Mouse (Mus musculus) MEL (cell line): ENCODE data around the gene Prr12. TPM values are rescaled to one million over a fixed set of nuclear protein-coding genes. Genes with fewer than 3 reads are reported as not detected.
A peak's percentile ranks its signal among the peaks of the same experiment; 100 is the strongest.

Source experiments
- DNase-seq: peaks from one replicate; pipeline ENCODE4 v3.0.0; 2011; ENCODE audit warnings: low read depth, low spot score
- H3K27ac ChIP-seq: 2 replicates; pipeline ENCODE4 v1.5.1; 2012; ENCODE audit warnings: low read depth, mild to moderate bottlenecking, control low read depth, low read length, moderate library complexity; ENCODE audit not compliant: control insufficient read depth
- H3K27me3 ChIP-seq, 2 experiments: fragments of 150-350 bp in 1 of 2; sonication (generic) in 1 of 2; 2 replicates each; pipeline ENCODE4 v1.6.1; 2012; ENCODE audit warnings: low read length in 2 of 2, mild to moderate bottlenecking in 2 of 2, improper control_type of control experiment in 1 of 2, moderate library complexity in 1 of 2; ENCODE audit not compliant: insufficient read depth in 2 of 2, control insufficient read depth in 1 of 2
- H3K36me3 ChIP-seq, 2 experiments: 2 replicates each; pipeline ENCODE4 v1.6.1; 2012 to 2014; ENCODE audit warnings: low read length in 2 of 2, improper control_type of control experiment in 1 of 2, inconsistent platforms in 1 of 2, mild to moderate bottlenecking in 1 of 2; ENCODE audit not compliant: insufficient read depth in 2 of 2, control insufficient read depth in 1 of 2
- H3K4me1 ChIP-seq, 2 experiments: fragments of 150-350 bp in 1 of 2; sonication (generic) in 1 of 2; 2 replicates each; pipeline ENCODE4 v1.6.1; 2012; ENCODE audit warnings: low read length in 2 of 2, improper control_type of control experiment in 1 of 2, mild to moderate bottlenecking in 1 of 2; ENCODE audit not compliant: insufficient read depth in 2 of 2, control insufficient read depth in 1 of 2
- H3K4me3 ChIP-seq, 2 experiments: fragments of 150-350 bp in 1 of 2; sonication (generic) in 1 of 2; 2 replicates each; pipeline ENCODE4 v1.5.1; 2012; ENCODE audit warnings: low read depth in 2 of 2, low read length in 2 of 2, mild to moderate bottlenecking in 2 of 2, moderate library complexity in 2 of 2, control low read depth in 1 of 2, improper control_type of control experiment in 1 of 2; ENCODE audit not compliant: control insufficient read depth in 1 of 2, insufficient read depth in 1 of 2
- H3K79me2 ChIP-seq: 2 replicates; pipeline ENCODE4 v1.6.1; 2012; ENCODE audit warnings: mild to moderate bottlenecking, low read length, moderate library complexity; ENCODE audit not compliant: control insufficient read depth, poor library complexity, insufficient read depth
- H3K9ac ChIP-seq: 2 replicates; pipeline ENCODE4 v1.6.1; 2012; ENCODE audit warnings: low read depth, mild to moderate bottlenecking, control low read depth, low read length, moderate library complexity; ENCODE audit not compliant: control insufficient read depth, poor library complexity, severe bottlenecking
- H3K9me3 ChIP-seq: fragments of 150-350 bp; sonication (generic); replicated peaks from 2 replicates; pipeline ENCODE4 v1.6.1; 2012; ENCODE audit warnings: mild to moderate bottlenecking, low read length, improper control_type of control experiment, moderate library complexity; ENCODE audit not compliant: insufficient read depth
- BHLHE40 ChIP-seq: IDR thresholded peaks from 2 replicates; pipeline ENCODE4 v1.6.1; 2012; ENCODE audit warnings: low read depth, mild to moderate bottlenecking, inconsistent platforms, low read length, improper control_type of control experiment, borderline replicate concordance
- CHD1 ChIP-seq: IDR thresholded peaks from 2 replicates; pipeline ENCODE4 v1.6.1; 2012; ENCODE audit warnings: low read depth, mild to moderate bottlenecking, inconsistent platforms, low read length, improper control_type of control experiment
- CHD2 ChIP-seq: IDR thresholded peaks from 2 replicates; pipeline ENCODE4 v1.6.1; 2011; ENCODE audit warnings: low read length, improper control_type of control experiment
- CTCF ChIP-seq, 3 experiments: IDR thresholded peaks in 2 of 3; conservative IDR thresholded peaks in 1 of 3; 2 replicates each; pipeline ENCODE4 v1.5.1; 2011 to 2012; ENCODE audit warnings: low read length in 3 of 3, low read depth in 2 of 3, mild to moderate bottlenecking in 2 of 3, improper control_type of control experiment in 1 of 3, inconsistent platforms in 1 of 3, mixed read lengths in 1 of 3, moderate library complexity in 1 of 3; ENCODE audit not compliant: control insufficient read depth in 1 of 3, insufficient read depth in 1 of 3, poor library complexity in 1 of 3, severe bottlenecking in 1 of 3
- E2F4 ChIP-seq: IDR thresholded peaks from 2 replicates; pipeline ENCODE4 v1.6.1; 2011; ENCODE audit warnings: low read depth, low read length, improper control_type of control experiment, borderline replicate concordance
- ELF1 ChIP-seq: IDR thresholded peaks from 2 replicates; pipeline ENCODE4 v1.6.1; 2014; ENCODE audit warnings: low read depth, mild to moderate bottlenecking, inconsistent platforms, low read length, improper control_type of control experiment, moderate library complexity
- ETS1 ChIP-seq: IDR thresholded peaks from 2 replicates; pipeline ENCODE4 v1.6.1; 2012; ENCODE audit warnings: low read depth, mild to moderate bottlenecking, inconsistent platforms, low read length, improper control_type of control experiment, moderate library complexity
- GABPA ChIP-seq: IDR thresholded peaks from 2 replicates; pipeline ENCODE4 v1.6.1; 2012; ENCODE audit warnings: low read depth, mild to moderate bottlenecking, inconsistent platforms, low read length, improper control_type of control experiment, moderate library complexity
- HCFC1 ChIP-seq: IDR thresholded peaks from 2 replicates; pipeline ENCODE4 v1.6.1; 2012; ENCODE audit warnings: low read depth, mild to moderate bottlenecking, inconsistent platforms, low read length, improper control_type of control experiment, moderate library complexity
- JUND ChIP-seq: IDR thresholded peaks from 2 replicates; pipeline ENCODE4 v1.6.1; 2011; ENCODE audit warnings: low read depth, mild to moderate bottlenecking, improper control_type of control experiment, low read length
- MAFK ChIP-seq: IDR thresholded peaks from 2 replicates; pipeline ENCODE4 v1.6.1; 2011; ENCODE audit warnings: low read depth, mild to moderate bottlenecking, low read length, improper control_type of control experiment, borderline replicate concordance
- MAX ChIP-seq: IDR thresholded peaks from 2 replicates; pipeline ENCODE4 v1.6.1; 2011; ENCODE audit warnings: low read length, improper control_type of control experiment
- MEF2A ChIP-seq: IDR thresholded peaks from 2 replicates; pipeline ENCODE4 v1.6.1; 2014; ENCODE audit warnings: low read depth, mild to moderate bottlenecking, inconsistent platforms, low read length, improper control_type of control experiment; ENCODE audit not compliant: poor library complexity, insufficient replicate concordance, severe bottlenecking; ENCODE audit errors: extremely low read depth
- MXI1 ChIP-seq: IDR thresholded peaks from 2 replicates; pipeline ENCODE4 v1.6.1; 2011; ENCODE audit warnings: mild to moderate bottlenecking, low read depth, low read length, improper control_type of control experiment
- MYB ChIP-seq: IDR thresholded peaks from 2 replicates; pipeline ENCODE4 v1.6.1; 2011; ENCODE audit warnings: mild to moderate bottlenecking, low read depth, low read length, improper control_type of control experiment
- MYC ChIP-seq: IDR thresholded peaks from 2 replicates; pipeline ENCODE4 v1.6.1; 2011; ENCODE audit warnings: low read depth, mild to moderate bottlenecking, low read length, improper control_type of control experiment, moderate library complexity
- NRF1 ChIP-seq: IDR thresholded peaks from 2 replicates; pipeline ENCODE4 v1.6.1; 2014; ENCODE audit warnings: low read depth, mild to moderate bottlenecking, inconsistent platforms, low read length, improper control_type of control experiment, moderate library complexity; ENCODE audit not compliant: poor library complexity, insufficient read depth, severe bottlenecking
- POLR2A ChIP-seq, 2 experiments: IDR thresholded peaks; 2 replicates each; pipeline ENCODE4 v1.6.1; 2011 to 2012; ENCODE audit warnings: low read length in 2 of 2, mild to moderate bottlenecking in 2 of 2, control low read depth in 1 of 2, improper control_type of control experiment in 1 of 2, low read depth in 1 of 2, moderate library complexity in 1 of 2; ENCODE audit not compliant: control insufficient read depth in 1 of 2, insufficient read depth in 1 of 2, poor library complexity in 1 of 2
- POLR2AphosphoS2 ChIP-seq: IDR thresholded peaks from 2 replicates; pipeline ENCODE4 v1.6.1; 2011; ENCODE audit warnings: low read length, improper control_type of control experiment
- POLR2AphosphoS5 ChIP-seq: IDR thresholded peaks from 2 replicates; pipeline ENCODE4 v1.6.1; 2012; ENCODE audit warnings: low read depth, borderline replicate concordance, mild to moderate bottlenecking, inconsistent platforms, low read length, moderate library complexity, mixed read lengths
- RAD21 ChIP-seq: IDR thresholded peaks from 2 replicates; pipeline ENCODE4 v1.6.1; 2011; ENCODE audit warnings: mild to moderate bottlenecking, low read depth, low read length, improper control_type of control experiment
- RCOR1 ChIP-seq: IDR thresholded peaks from 2 replicates; pipeline ENCODE4 v1.6.1; 2012; ENCODE audit warnings: low read depth, mild to moderate bottlenecking, inconsistent platforms, low read length, improper control_type of control experiment
- SIN3A ChIP-seq: IDR thresholded peaks from 2 replicates; pipeline ENCODE4 v1.6.1; 2012; ENCODE audit warnings: low read length, improper control_type of control experiment, inconsistent platforms
- SMC3 ChIP-seq: IDR thresholded peaks from 2 replicates; pipeline ENCODE4 v1.6.1; 2011; ENCODE audit warnings: low read depth, low read length, improper control_type of control experiment
- TBP ChIP-seq: IDR thresholded peaks from 2 replicates; pipeline ENCODE4 v1.8.0; 2011; ENCODE audit warnings: low read depth, low read length, improper control_type of control experiment
- UBTF ChIP-seq: IDR thresholded peaks from 2 replicates; pipeline ENCODE4 v1.6.1; 2012; ENCODE audit warnings: low read depth, mild to moderate bottlenecking, inconsistent platforms, low read length, improper control_type of control experiment, moderate library complexity, borderline replicate concordance; ENCODE audit not compliant: insufficient read depth
- USF1 ChIP-seq: IDR thresholded peaks from 2 replicates; pipeline ENCODE4 v1.6.1; 2014; ENCODE audit warnings: low read depth, mild to moderate bottlenecking, inconsistent platforms, low read length, improper control_type of control experiment, moderate library complexity
- USF2 ChIP-seq, 2 experiments: IDR thresholded peaks; 2 replicates each; pipeline ENCODE4 v1.6.1; 2011 to 2012; ENCODE audit warnings: improper control_type of control experiment in 2 of 2, low read length in 2 of 2, borderline replicate concordance in 1 of 2, inconsistent platforms in 1 of 2, low read depth in 1 of 2, mild to moderate bottlenecking in 1 of 2; ENCODE audit not compliant: insufficient read depth in 1 of 2
- ZC3H11A ChIP-seq: IDR thresholded peaks from 2 replicates; pipeline ENCODE4 v1.6.1; 2012; ENCODE audit warnings: low read depth, mild to moderate bottlenecking, inconsistent platforms, low read length, improper control_type of control experiment
- ZKSCAN1 ChIP-seq: IDR thresholded peaks from 2 replicates; pipeline ENCODE4 v1.6.1; 2012; ENCODE audit warnings: low read depth, mild to moderate bottlenecking, inconsistent platforms, low read length, improper control_type of control experiment, moderate library complexity
- ZMIZ1 ChIP-seq: IDR thresholded peaks from 2 replicates; pipeline ENCODE4 v1.6.1; 2012; ENCODE audit warnings: low read depth, mild to moderate bottlenecking, inconsistent platforms, low read length, improper control_type of control experiment, moderate library complexity
- ZNF384 ChIP-seq: IDR thresholded peaks from 2 replicates; pipeline ENCODE4 v1.6.1; 2012; ENCODE audit warnings: low read depth, mild to moderate bottlenecking, inconsistent platforms, low read length, improper control_type of control experiment
- polyA plus RNA-seq, 2 experiments: library from polyadenylated mRNA; stranded (reverse) in 1 of 2; unstranded in 1 of 2; fragments of >175 nt in 1 of 2; fragments of >200 nt in 1 of 2; gene quantifications; 2 replicates each; pipeline versions ENCODE4 v1.2.1 to v1.2.4; 2012; ENCODE audit warnings: low replicate concordance in 2 of 2, low read depth in 1 of 2; ENCODE audit not compliant: insufficient read length in 2 of 2, insufficient read depth in 1 of 2, missing spikeins in 1 of 2
- total RNA-seq: library from RNA; depleted of rRNA; stranded (reverse); fragments of 300-350 nt; gene quantifications from 2 replicates; pipeline ENCODE4 v1.2.3, GENCODE M21; 2012

Gene Prr12
- total and polyA plus RNA-seq, 3 experiments: 3.5 to 32.1 TPM; not detected in 1

- TF ChIP-seq MXI1: peak; percentile 91
- no peak for TF ChIP-seq MEF2A
These were observed 36.6 kb downstream of the Prr12 start, which contains the start of gene Scaf1 (continued) for GRCm38 (mm10) chr7:45015957-45016612.

GRCm38 (mm10) chr7:45015344-45015956, 37.2 kb downstream of the Prr12 start:
- Histone ChIP-seq H3K27me3 (no peaks in the 10 kb centered on the region), H3K79me2 (peaks cover 16% of the 10 kb centered on the region), H3K9me3 (no peaks in the 10 kb centered on the region), H3K9ac (peak overlapping the region; percentile 97), H3K36me3 (peaks cover 3 to 17% of the 10 kb centered on the region in 2 experiments), H3K4me1 (peaks cover 4 to 25% of the 10 kb centered on the region in 2 experiments), H3K4me3 (peak overlapping the region; percentile 85 to 93), H3K27ac (peak overlapping the region; percentile 96)
- peak; percentile 82 for DNase-seq
- peak; percentile 63; the same call in 1 of the 2 replicates for TF ChIP-seq POLR2AphosphoS5
- TF ChIP-seq MXI1: no peak; the same call in 1 of the 2 replicates
- TF ChIP-seq E2F4: 0 out of 2 replicates have a peak, but pooled peaks have one; percentile 36
- peak; percentile 8; the same call in 1 of the 2 replicates for TF ChIP-seq RCOR1
- peak; percentile 94 for TF ChIP-seq ZMIZ1
- TF ChIP-seq SIN3A: peak; percentile 68; the same call in 1 of the 2 replicates
- TF ChIP-seq TBP: peak; percentile 95
- TF ChIP-seq ZNF384: no peak
- TF ChIP-seq CHD1: no peak
- TF ChIP-seq ZKSCAN1: no peak
- no peak for TF ChIP-seq USF1
- TF ChIP-seq GABPA: no peak
- no peak for TF ChIP-seq MEF2A
- 0 out of 2 replicates have a peak, but pooled peaks have one; percentile 16 for TF ChIP-seq ETS1
- peak; percentile 41 for TF ChIP-seq HCFC1
- TF ChIP-seq SMC3: no peak
- peak; percentile 56 to 94; a peak in 3 of 4 replicates for TF ChIP-seq POLR2A (IDR thresholded peaks at IDR 0.05; ENCODE audit: control insufficient read depth in 1 of 2, insufficient read depth in 1 of 2, low read depth in 1 of 2, low read length in 2 of 2, poor library complexity in 1 of 2)
- no peak for TF ChIP-seq MYC
- TF ChIP-seq USF2 (IDR thresholded peaks at IDR 0.05; ENCODE audit: borderline replicate concordance in 1 of 2, insufficient read depth in 1 of 2, low read depth in 1 of 2, low read length in 2 of 2): no peak
- TF ChIP-seq MYB: 0 out of 2 replicates have a peak, but pooled peaks have one; percentile 11
- TF ChIP-seq CHD2: no peak
- 0 out of 2 replicates have a peak, but pooled peaks have one; percentile 15 for TF ChIP-seq ELF1
- no peak for TF ChIP-seq JUND
- no peak for TF ChIP-seq ZC3H11A
- TF ChIP-seq RAD21: no peak
- TF ChIP-seq NRF1: no peak
- no peak for TF ChIP-seq MAFK
- TF ChIP-seq UBTF: no peak
- no peak for TF ChIP-seq MAX
- no peak for TF ChIP-seq CTCF (IDR thresholded peaks at IDR 0.05 in 2 of 3, conservative IDR thresholded peaks at IDR 0.05 in 1 of 3; ENCODE audit: control insufficient read depth in 1 of 3, insufficient read depth in 1 of 3, low read depth in 2 of 3, low read length in 3 of 3, poor library complexity in 1 of 3, severe bottlenecking in 1 of 3)
- TF ChIP-seq POLR2AphosphoS2: peak; percentile 88
- TF ChIP-seq BHLHE40: no peak
